Mouse (Mus musculus) midbrain, embryonic 13.5 days (tissue): ENCODE measurements around the gene Cckbr. TPM values are rescaled to one million over a fixed set of nuclear protein-coding genes. Genes with fewer than 3 reads are reported as not detected.

Source experiments
- ATAC-seq: fragments of 200-750 bp; cut with Nextera tagmentation; 2 replicates; pipeline ENCODE4 v1.8.0; 2017; ENCODE audit warnings: mild to moderate bottlenecking, moderate TSS enrichment, moderate library complexity
- H3K27ac ChIP-seq: fragments of 300-500 bp; sonication (generic); 2 replicates; pipeline ENCODE4 v1.5.1; 2015; ENCODE audit warnings: inconsistent platforms, mild to moderate bottlenecking, moderate library complexity
- H3K27me3 ChIP-seq: fragments of 300-500 bp; sonication (generic); 2 replicates; pipeline ENCODE4 v1.6.1; 2015; ENCODE audit warnings: mild to moderate bottlenecking, inconsistent platforms
- H3K36me3 ChIP-seq: fragments of 300-500 bp; sonication (generic); 2 replicates; pipeline ENCODE4 v1.6.1; 2015; ENCODE audit warnings: mild to moderate bottlenecking, inconsistent platforms
- H3K4me1 ChIP-seq: fragments of 300-500 bp; sonication (generic); replicated peaks from 2 replicates; pipeline ENCODE4 v1.6.1; 2015; ENCODE audit warnings: inconsistent platforms
- H3K4me2 ChIP-seq: fragments of 300-500 bp; sonication (generic); replicated peaks from 2 replicates; pipeline ENCODE4 v1.6.1; 2015; ENCODE audit warnings: moderate library complexity, mild to moderate bottlenecking, inconsistent platforms
- H3K4me3 ChIP-seq: fragments of 300-500 bp; sonication (generic); replicated peaks from 2 replicates; pipeline ENCODE4 v1.5.1; 2015; ENCODE audit warnings: mild to moderate bottlenecking, inconsistent platforms
- H3K9ac ChIP-seq: fragments of 300-500 bp; sonication (generic); replicated peaks from 2 replicates; pipeline ENCODE4 v1.6.1; 2015; ENCODE audit warnings: mild to moderate bottlenecking, inconsistent platforms
- H3K9me3 ChIP-seq: fragments of 300-500 bp; sonication (generic); 2 replicates; pipeline ENCODE4 v1.6.1; 2016; ENCODE audit warnings: mild to moderate bottlenecking, inconsistent platforms
- WGBS: fragments of 180-500 bp; shearing (Covaris S2); methylation state at CpG from one replicate; pipeline ENCODE4 v1.1.7; 2015; 5-methylcytosine and 5-hydroxymethylcytosine counted together
- polyA plus RNA-seq: library from polyadenylated mRNA; unstranded; fragments of >200 nt; fragmentation: Nextera tagmentation; extraction: Ambion mirVana; gene quantifications from 2 replicates; pipeline ENCODE4 v1.2.1, GENCODE M21; 2015

Gene Cckbr
- 0.62 and 0.87 TPM in 2 replicates for polyA plus RNA-seq

DNA sequence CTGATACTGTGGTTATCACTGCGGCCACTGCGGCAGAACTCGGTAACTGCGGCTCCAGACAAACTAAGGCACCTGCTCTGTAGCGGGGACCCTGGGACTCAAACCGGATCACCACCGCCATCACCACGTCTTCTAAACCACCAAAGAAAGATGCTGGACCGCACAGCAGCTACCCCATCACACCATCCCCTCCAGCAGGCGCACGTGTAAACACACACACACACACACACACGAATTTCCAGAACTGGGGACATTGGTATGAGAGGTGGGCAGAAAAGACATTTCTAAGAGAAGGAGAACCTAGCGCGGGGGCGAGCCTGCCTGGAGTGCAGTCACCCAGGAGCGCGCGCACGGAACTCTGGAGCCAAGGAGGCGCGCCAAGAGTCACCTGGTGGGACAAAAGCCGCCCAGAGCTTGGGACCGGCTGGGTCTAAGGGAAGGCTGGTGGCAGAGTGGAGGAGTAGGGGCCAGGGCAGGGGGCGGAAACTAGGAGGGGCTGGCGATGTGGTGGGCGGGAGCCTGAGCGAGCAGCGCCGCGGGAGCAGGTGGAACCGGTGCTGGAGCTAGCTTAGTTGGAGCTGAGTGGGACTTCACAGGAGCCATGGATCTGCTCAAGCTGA is at the start of gene Cckbr:
Gene Cckbr, plus strand, starts transcription at position 308 of the 620 bp plus-strand sequence.
- Histone ChIP-seq H3K4me2 (peak within 1 kb of the TSS; percentile 90), H3K36me3 (no peaks in the 10 kb centered on the region), H3K27me3 (peaks cover 50% of the 10 kb centered on the region), H3K4me3 (peak within 1 kb of the TSS; percentile 56), H3K4me1 (peaks cover 11% of the 10 kb centered on the region), H3K9ac (peak within 1 kb of the TSS; percentile 69), H3K9me3 (no peaks in the 10 kb centered on the region), H3K27ac (no peak within 1 kb of the TSS)
- 2% methylated on average over 31 of the region's 31 CpGs for WGBS
- ATAC-seq = peak; percentile 83

DNA sequence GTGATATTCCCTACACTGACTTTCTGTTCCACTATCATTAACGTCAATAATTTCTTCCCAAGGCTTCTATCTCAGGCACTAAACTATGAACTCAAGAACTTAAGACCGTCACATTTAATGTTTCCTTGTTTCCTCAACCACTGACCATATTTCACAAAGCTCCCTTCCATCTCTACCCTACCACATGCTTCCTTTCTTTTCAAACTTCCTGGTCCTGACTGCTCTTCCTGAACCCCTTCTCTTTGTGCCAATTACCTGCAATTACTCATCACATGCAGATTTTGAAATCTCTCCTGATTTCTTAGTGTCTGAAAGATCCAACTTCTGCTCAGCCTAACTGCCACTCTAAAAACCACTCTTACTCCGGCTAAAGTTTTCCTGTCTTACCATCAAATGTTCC is 45.2 kb upstream of the Cckbr start:
- Histone ChIP-seq H3K27me3 (no peaks in the 10 kb centered on the region), H3K36me3 (peaks cover 86% of the 10 kb centered on the region), H3K27ac (no peak overlapping the region), H3K4me2 (no peak overlapping the region), H3K9ac (no peak overlapping the region), H3K9me3 (no peaks in the 10 kb centered on the region), H3K4me1 (no peaks in the 10 kb centered on the region), H3K4me3 (no peak overlapping the region)
- WGBS = 97% methylated on average over 3 of the region's 3 CpGs
- no peak for ATAC-seq

DNA sequence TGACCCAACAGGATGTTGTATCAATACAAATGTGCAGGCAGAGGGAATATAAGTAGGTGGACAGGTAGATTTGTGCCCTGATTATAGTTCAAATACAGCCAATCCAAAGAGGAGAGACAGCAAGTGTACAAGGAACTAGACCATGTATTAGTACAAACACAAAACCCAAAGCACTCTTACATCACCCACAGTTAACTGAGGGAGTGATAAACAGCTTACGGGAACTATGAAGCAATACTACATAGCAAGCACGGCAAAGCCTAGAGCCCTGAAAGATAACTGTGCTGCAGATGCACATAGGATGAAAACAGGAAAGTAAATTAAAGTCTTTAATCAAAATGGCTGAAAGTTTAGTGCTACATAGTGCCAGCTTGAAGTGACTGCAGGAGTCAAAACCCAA is 37.8 kb upstream of the Cckbr start:
- Histone ChIP-seq H3K4me3 (no peak overlapping the region), H3K27ac (no peak overlapping the region), H3K9ac (no peak overlapping the region), H3K4me2 (no peak overlapping the region), H3K9me3 (no peaks in the 10 kb centered on the region), H3K36me3 (peaks cover 73% of the 10 kb centered on the region), H3K4me1 (no peaks in the 10 kb centered on the region), H3K27me3 (no peaks in the 10 kb centered on the region)
- 99% methylated on average over 2 of the region's 2 CpGs for WGBS
- no peak for ATAC-seq

DNA sequence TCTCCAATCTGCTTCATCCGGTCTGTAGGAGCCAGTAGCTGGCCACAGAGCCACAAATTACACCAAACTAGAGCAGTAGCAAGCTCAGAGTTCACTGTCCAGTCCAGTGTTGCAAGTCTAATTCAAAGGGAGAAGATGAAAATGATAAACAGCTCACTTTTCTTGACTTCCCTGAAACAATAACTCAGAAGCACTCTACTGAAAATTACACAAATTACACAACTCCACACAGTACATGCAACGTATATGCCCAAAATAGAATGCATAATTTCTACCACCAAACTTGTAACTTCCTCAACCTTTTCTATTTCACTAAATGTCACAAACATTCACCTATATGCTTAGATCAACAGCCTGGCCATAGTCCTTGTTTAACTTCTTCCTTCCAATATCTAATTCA is 35.3 kb upstream of the Cckbr start:
- Histone ChIP-seq H3K4me3 (no peak overlapping the region), H3K4me1 (no peaks in the 10 kb centered on the region), H3K27me3 (no peaks in the 10 kb centered on the region), H3K9me3 (no peaks in the 10 kb centered on the region), H3K27ac (no peak overlapping the region), H3K36me3 (peaks cover 49% of the 10 kb centered on the region), H3K9ac (no peak overlapping the region), H3K4me2 (no peak overlapping the region)
- 100% methylated on average over 2 of the region's 2 CpGs for WGBS
- no peak for ATAC-seq

DNA sequence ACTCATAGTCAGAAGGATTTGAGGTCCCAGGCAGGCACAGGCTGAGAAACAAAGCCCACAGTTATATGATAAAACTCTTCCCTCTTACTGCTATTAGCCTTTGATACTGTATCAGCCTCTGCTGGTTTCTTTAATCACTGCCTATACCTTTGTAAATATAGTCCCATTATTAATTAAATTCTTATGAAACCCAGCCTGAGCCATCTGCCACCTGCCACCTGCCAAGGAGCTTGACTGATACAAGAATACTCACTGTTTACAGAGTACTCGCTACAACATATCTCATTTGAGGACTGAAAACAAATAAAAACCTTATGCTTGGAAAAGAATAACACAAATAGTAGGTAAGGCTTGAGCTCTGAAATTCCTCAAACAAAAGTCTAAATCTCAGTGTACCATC is 30.9 kb upstream of the Cckbr start:
- Histone ChIP-seq H3K27me3 (no peaks in the 10 kb centered on the region), H3K4me2 (no peak overlapping the region), H3K9ac (no peak overlapping the region), H3K4me3 (no peak overlapping the region), H3K4me1 (peaks cover 21% of the 10 kb centered on the region), H3K36me3 (peaks cover 8% of the 10 kb centered on the region), H3K9me3 (no peaks in the 10 kb centered on the region), H3K27ac (no peak overlapping the region)
- ATAC-seq = no peak
- 89% methylated on average over 1 of the region's 1 CpGs for WGBS

DNA sequence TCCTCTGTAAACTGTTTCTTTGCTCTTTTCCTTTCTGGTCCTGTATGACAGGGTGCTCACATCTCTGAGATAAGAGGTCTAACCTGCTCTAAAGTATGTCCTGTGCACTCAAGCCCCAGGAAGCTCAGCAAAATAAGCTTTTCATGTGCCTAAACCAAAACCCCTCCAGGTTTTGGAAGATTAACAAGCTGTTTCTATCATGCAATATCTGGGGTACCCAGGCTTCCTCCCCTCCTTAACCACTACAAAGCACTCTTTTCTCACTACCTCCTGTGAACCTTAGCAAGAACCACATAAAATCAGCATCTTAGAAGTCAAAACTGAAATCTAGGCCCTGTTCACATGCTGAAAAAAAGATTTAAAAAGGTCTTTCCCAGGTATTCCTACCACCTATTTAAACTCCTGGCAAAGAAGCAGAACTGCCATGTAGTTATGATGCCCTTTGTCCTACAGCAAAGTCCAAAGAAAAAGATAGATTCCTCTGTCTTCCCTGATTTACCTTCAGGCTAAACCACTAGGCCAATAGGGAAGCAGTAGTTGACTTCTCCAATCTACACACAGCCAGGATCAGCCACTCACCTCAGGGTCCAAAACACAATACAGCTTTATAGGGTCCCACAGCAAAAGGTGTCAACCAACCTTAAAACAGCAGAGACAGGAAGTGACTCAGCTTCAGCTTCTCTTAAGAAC is 30.3 kb upstream of the Cckbr start:
- Histone ChIP-seq H3K27ac (no peak overlapping the region), H3K9ac (no peak overlapping the region), H3K4me1 (peaks cover 21% of the 10 kb centered on the region), H3K4me3 (no peak overlapping the region), H3K27me3 (no peaks in the 10 kb centered on the region), H3K9me3 (no peaks in the 10 kb centered on the region), H3K4me2 (no peak overlapping the region), H3K36me3 (peaks cover 1% of the 10 kb centered on the region)
- no peak for ATAC-seq

DNA sequence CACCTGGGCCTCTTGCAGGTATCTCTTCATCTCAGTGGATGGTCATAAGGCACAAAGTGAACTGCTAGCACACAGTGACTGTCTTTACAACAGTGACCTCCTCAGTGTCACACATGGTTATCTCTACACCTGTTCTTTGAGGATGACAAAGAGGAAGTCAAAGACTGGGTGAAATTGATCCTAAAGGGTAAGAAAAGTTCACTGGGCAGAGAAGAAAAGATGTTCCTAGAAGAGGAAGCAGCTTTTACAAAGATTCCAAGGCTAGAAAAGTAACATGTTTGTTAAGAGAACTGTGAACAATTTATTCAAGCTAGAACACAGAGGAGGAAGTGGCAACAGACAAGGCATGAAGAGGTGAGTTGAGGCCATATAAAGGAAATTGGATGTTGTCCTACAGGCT is 29.4 kb upstream of the Cckbr start:
- Histone ChIP-seq H3K27me3 (no peaks in the 10 kb centered on the region), H3K9me3 (no peaks in the 10 kb centered on the region), H3K4me2 (no peak overlapping the region), H3K27ac (no peak overlapping the region), H3K4me3 (no peak overlapping the region), H3K36me3 (no peaks in the 10 kb centered on the region), H3K4me1 (peaks cover 26% of the 10 kb centered on the region), H3K9ac (no peak overlapping the region)
- no peak for ATAC-seq

DNA sequence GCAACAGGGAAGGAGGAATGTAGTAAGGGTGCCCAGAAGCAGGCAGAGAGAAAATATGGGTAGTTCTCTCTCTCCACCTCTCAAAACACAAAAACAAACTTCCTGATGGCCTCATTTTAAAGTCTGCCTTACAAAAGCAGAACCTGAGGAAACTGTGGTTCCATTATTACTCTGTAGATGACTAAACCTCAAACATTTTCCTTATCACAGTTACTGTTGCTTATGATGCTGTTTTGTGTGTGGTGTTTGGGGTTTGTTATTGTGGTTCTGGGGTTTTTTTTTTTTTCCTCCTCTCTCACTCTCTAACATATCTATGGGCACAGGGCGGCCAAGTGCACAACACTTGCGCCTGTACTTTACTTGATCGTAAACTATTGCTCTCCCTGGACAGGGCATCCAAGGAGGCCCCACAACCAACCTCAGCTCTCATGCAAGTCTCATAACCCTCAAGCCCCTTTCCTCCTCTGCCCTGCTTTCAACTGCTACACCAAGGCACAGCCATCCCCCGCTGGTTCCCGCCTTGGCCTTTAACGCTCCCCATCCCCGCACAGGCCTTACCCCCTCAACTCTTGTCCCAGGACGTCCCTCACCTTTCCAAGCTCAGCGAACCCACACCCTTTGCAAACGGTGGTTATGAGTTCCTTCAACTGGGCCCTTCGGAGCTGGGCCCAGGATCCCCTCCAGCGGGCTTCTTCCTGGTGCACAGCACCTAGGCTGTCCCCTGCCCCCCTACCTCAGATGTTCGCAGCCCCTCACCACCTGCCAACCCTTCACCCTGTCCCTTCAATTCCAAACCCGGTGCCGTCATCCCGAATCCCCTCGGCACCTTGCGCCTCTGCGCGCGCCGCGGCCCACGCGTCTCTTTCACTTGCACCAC is 26.2 kb upstream of the Cckbr start:
- Histone ChIP-seq H3K27ac (peak overlapping the region; percentile 58; the same call in 1 of the 2 replicates), H3K4me1 (peaks cover 26% of the 10 kb centered on the region), H3K27me3 (no peaks in the 10 kb centered on the region), H3K9ac (peak overlapping the region; percentile 94), H3K4me3 (peak overlapping the region; percentile 85), H3K4me2 (peak overlapping the region; percentile 83), H3K36me3 (no peaks in the 10 kb centered on the region), H3K9me3 (no peaks in the 10 kb centered on the region)
- 2% methylated on average over 25 of the region's 25 CpGs for WGBS
- no peak for ATAC-seq

DNA sequence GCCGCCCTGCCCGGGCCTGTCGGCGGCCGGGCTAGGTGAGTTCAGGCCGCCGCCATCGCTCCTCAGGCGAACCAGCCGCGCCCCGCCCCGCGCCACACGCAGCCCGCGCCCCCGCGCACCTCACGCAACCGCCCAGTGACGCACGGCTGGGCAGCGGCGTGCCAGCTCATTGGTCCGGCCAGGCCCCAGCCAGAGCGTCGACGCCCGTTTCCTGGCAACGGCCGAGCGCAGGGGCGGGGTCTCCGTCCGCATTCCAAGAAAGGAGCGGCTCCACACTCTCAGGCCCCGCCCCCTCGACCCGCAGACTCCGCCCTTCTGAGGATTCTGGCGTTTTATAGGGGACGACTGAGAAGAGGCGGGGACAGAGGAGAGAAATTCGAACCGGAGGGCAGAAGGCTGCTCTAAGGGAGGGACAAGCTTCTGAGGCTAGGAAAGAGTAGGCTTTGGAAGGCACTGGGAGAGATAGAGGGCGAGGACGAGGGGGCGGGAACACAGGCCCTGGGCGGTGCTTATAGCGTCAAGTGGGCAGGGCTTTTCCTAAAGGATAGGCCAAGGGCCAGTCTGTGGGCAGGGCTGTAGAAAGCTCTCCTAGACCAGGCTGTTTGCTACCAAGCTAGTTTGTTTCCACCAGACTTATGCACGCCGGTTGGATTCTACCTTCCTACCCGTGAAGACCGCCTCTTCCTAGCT is 25.5 kb upstream of the Cckbr start, which contains the start of gene Fam160a2:
Gene Fam160a2, minus strand, starts transcription at position 120 of the 690 bp plus-strand sequence.
- Histone ChIP-seq H3K9ac (peak within 1 kb of the TSS; percentile 94), H3K36me3 (no peaks in the 10 kb centered on the region), H3K27me3 (no peaks in the 10 kb centered on the region), H3K4me2 (peak within 1 kb of the TSS; percentile 83), H3K9me3 (no peaks in the 10 kb centered on the region), H3K27ac (peak within 1 kb of the TSS; percentile 84), H3K4me3 (peak within 1 kb of the TSS; percentile 85), H3K4me1 (peaks cover 26% of the 10 kb centered on the region)
- ATAC-seq = peak; percentile 99
- WGBS = under 1% methylated on average over 55 of the region's 55 CpGs

DNA sequence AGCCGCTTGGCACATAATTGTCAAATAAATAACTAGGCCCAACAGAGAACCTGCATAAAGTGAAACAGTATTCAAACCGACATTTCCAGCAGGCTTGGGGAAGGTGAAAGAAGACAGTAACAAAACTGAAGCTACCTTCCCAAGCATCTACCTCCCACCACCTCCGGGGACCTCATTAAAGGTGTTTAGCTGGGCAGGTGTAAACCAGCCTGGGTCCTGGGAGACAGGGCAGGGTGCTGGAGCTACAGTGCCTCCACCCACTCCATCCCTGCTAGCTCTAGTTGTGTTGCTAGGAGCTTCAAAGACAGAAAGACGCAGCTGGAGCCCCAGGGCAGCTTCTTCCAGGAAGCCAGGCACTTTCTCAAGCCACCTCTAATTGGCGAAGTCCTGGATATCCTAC is 21.3 kb upstream of the Cckbr start, which contains the start of gene Cnga4:
Gene Cnga4, plus strand, starts transcription at position 301 of the 400 bp plus-strand sequence.
- no peak within 1 kb of the TSS for H3K9ac ChIP-seq
- no peaks in the 10 kb centered on the region for H3K9me3 ChIP-seq
- no peaks in the 10 kb centered on the region for H3K36me3 ChIP-seq
- H3K4me3 ChIP-seq = no peak within 1 kb of the TSS
- 87% methylated on average over 5 of the region's 5 CpGs for WGBS
- H3K27me3 ChIP-seq = no peaks in the 10 kb centered on the region
- peaks cover 7% of the 10 kb centered on the region for H3K4me1 ChIP-seq
- ATAC-seq = no peak
- no peak within 1 kb of the TSS for H3K27ac ChIP-seq
- H3K4me2 ChIP-seq = no peak within 1 kb of the TSS

DNA sequence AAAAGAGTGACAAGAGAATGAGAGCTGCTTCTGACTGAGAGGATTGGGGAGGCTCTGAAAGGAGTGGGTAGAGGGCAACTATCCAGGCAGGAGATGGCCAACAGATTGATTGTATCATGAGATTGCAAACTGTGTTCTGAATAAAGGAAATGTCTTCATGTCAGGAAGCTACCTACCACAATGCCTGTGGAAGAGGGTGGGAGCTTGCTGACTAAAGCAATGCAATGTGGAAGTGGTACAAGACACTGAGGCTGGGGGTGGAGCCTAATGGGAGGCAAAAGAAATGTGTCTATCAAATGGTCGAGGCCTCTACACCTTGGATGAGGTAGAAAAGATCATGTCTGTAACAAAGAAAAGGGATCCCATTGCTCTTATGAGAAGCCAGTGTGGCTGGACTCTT is 19.2 kb upstream of the Cckbr start:
- Histone ChIP-seq H3K9me3 (no peaks in the 10 kb centered on the region), H3K9ac (no peak overlapping the region), H3K27me3 (peaks cover 4% of the 10 kb centered on the region; the same call in 1 of the 2 replicates), H3K4me3 (no peak overlapping the region), H3K27ac (no peak overlapping the region), H3K36me3 (no peaks in the 10 kb centered on the region), H3K4me2 (no peak overlapping the region), H3K4me1 (no peaks in the 10 kb centered on the region)
- 68% methylated on average over 1 of the region's 1 CpGs for WGBS
- ATAC-seq = no peak
